Mouse (Mus musculus) G1E (cell line): ENCODE data around the gene Pdcd7.

Source experiments
- CTCF ChIP-seq: IDR thresholded peaks from 2 replicates; pipeline ENCODE4 v1.5.1; 2012; ENCODE audit warnings: low read depth, low read length, inconsistent platforms, mixed read lengths
- GATA1 ChIP-seq: IDR thresholded peaks from 2 replicates; pipeline ENCODE4 v1.6.1; 2012; ENCODE audit warnings: borderline replicate concordance, low read length, inconsistent platforms, mixed read lengths

GRCm38 (mm10) chr9:65356561-65356960 is 10.7 kb downstream of the Pdcd7 start:
- TF ChIP-seq GATA1 (no peak), CTCF (no peak)
